Mouse (Mus musculus) ovary, postnatal 14 days (tissue): Measurements from ENCODE around the gene Coq8a.

Experiments used
- DNase-seq: peaks from one replicate; pipeline ENCODE4 v3.0.0; 2022; ENCODE audit warnings: low spot score

Coq8a gene

DNA sequence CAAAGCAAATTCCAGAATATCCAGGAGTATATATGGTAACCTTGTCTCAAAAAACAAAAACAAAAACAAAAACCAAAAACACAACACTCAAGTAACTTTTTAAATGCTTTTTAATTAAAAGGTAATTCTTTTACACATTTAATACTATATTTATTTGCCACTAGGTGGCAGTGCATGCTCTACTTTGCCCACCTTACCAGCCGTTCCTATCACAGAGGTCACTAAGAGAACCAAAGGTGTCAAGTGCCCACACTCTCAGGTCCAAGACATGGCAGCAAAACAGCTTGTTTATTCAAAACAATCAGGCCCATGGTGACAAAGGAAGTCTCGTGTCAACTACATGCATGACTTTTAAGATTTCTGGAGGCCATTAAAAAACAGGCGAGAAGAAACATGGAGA, 24.2 kb downstream of the Coq8a start:
- no peak for DNase-seq

DNA sequence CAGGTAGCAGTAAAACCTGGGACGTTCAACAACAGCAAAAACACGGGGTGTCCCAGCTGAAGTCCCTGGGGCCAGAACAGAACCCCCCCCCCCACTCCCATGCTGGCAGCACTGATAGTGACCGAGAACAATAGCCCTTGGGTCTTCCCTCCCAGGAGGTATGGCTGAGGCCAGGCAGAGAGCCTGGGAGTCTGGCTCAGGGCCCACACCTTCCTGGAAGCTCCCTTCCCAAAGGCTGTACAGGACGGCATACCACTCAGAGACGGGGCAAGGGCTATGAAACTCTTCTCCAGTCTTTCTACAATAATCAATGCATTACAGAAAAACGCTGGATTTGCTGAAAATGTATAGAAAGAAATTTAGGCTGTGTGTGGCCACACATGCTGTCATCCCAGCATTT, 24.7 kb downstream of the Coq8a start:
- DNase-seq: no peak

DNA sequence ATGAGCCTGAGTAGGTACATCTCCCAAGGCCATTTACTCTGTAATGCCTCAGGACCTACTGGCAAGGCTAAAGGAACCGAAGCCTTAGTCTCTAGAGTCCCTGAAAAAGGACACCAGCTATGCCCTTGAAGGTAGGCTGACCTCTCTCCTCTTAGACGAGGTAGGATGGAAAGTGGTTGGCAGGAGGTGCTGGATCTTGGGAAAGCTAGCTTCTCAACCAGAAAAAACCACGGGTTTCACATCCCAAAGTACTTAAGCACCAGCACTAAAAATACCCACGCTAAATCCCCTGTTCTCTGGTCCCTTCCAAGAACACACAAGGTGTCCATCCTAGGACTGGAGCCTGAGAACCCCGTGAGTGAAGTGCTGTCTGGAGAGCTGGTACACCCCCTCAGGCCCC, 26.4 kb downstream of the Coq8a start:
- DNase-seq: no peak

DNA sequence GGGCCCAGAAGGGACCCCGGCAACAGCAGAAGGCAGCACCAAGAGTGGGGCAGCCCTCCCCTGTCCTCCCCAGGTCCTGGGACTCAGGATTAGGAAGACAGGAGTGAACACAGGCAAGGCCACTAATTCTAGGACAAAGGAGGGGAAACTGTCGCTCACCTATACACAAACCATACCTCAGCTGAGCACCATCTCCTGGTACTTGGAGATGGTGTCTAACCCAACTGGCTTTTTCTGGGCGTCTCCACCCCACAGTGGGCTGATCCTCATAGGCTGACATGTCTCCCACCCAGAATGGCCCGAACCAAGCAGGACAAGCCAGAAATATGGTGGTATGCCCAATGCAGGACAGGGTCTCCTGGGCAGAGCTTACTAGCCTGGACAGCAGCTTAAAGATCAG, 26.8 kb downstream of the Coq8a start:
- DNase-seq: no peak

DNA sequence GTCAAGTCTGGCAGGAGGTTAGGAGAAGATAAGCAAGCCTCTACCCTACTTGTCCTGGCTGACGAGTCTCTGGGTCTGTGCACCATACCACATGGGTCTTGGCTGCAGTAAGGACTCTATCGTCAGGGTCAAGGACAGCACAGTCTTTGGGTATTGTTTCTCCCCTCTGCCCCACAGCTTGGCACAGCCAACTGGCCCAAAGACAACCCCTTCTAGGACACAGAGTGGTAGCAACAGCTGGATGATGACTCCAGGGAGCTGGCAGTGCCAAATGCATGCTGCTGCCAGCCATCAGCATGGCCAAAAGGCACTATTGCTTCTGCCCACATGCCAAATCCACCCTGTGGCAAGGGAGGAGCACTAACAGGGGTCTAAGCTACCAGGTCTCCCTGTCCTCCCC, 27.5 kb downstream of the Coq8a start:
- no peak for DNase-seq

DNA sequence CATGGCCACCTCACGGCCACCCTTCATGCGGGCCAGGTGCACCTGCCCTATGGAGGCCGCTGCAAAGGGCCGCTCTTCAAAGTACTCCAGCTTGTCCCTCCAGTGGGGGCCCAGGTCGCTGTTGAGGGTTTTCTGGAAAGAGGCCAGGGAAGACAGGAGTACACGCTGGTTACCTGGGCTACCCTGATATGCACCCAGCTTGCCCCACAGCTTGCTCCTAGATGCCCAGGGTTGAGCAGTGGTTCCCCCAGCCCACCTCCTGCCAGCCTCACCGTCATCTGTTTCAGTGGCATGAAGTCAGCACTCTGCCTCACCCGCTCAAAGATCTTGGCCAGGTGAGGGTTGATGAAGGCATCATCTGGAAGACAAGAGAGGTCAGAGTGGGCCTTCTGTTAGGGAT, 29.3 kb downstream of the Coq8a start:
- DNase-seq: no peak

DNA sequence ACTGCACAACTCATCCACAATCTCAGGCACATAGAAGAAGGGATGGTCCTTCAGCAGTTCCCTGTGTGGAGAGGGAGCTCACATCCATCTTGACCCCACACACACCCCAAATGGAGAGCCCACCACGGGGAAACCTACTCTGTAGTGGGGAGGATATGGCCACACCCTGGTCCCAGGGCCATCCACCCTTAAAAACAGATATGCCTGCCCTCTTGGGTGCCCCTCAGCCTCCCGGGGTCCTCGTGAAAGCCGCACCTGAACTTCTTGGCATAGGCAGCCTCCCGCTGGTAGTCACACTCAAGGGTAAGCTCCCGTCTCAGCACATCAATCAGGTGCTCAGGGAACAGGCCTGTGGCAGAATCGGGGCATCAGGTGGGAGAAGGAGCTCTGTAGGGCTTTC, 30.2 kb downstream of the Coq8a start:
- no peak for DNase-seq

DNA sequence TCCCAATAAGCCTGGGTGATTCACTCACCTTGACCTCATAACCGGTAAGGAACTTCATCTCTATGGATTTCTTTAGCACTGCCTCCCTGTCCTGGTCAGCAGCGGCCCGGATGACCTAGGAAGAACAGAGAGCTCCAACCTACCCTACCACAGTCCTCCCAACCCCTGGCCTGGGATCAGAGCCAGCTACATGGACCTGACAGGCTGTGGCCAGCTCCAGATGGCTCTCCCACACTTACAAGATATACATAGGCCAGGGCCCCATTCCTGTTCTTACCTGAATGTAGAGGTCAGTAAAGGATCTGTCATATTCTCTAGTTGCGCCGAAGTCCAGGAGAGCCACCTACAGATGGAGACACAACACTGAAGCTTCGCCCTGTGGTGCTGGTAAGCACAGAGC, 31.1 kb downstream of the Coq8a start:
- no peak for DNase-seq

DNA sequence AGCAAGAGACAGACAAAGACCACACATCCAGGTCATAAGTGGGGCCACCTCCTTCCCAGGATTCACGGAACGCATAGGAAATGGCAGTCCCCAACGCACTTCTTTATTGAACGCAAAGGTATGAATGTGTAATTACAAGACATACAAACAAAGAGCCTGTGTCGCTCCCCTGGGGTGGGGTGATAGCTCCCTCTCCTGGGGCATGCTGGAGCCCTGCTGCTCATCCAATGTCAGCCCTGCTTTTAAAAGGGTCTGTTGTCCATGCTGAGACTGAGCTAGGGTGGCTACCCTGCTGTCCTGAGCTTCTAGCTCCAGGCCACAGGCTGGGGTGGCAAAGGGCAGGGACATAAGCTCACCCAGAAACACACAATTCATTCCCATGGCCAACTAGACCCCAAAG, 32.9 kb downstream of the Coq8a start:
- DNase-seq: no peak

DNA sequence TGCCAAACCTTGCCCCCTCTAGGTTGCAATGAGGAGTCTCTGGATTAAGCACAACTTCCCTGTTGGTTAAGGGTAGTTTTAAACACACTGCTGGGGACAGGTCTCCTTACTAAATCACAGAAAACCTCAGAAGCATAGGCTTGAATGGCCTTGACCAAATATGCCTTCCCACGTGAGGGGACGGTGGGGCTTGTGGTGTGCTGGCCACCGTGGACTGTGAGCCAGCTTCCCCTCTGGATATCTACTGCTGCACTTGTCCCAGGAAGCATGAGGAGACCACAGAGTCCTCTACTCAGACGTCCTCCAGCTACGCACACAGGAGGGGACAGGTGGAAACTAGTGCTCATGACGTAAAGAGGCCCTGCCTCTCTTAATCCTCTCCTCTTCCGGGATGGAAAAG, 36.4 kb downstream of the Coq8a start:
- DNase-seq: no peak

DNA sequence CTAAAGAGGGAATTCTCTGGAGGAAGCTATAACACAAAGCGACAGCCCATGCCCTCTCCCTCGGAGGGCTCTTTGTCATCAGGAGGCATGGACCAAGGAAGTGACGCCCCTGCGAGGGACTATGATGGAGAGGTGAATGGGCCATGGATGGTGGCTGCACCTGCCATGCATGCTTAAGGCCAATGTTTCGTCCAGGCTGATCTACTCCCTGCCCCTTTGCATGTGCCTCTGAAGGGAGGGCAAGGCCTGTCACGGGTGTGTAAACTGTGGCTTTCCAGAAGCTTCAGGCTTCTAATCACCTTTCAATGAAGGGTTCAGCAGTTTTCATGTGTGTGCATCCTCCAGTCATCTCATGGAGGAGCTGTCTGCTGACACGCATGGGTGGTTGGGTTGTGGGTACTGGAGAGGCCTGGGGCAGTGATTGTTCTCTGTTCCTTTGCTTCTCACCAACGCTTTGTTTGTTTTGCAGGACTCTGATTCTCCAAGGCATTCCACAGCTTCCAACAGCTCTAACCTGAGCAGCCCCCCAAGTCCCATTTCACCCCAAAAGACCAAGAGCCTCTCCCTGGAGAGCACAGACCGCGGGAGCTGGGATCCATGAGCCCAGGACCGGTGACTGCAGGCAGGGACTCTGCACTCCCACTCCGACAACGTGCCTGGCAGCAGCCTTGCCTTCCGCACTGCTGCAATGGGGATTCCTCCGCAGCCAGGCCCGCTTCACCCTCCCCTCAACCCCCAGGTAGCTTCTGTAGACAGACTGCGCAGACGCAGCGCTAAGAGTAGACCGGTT, 37.6 kb downstream of the Coq8a start:
- DNase-seq: no peak

DNA sequence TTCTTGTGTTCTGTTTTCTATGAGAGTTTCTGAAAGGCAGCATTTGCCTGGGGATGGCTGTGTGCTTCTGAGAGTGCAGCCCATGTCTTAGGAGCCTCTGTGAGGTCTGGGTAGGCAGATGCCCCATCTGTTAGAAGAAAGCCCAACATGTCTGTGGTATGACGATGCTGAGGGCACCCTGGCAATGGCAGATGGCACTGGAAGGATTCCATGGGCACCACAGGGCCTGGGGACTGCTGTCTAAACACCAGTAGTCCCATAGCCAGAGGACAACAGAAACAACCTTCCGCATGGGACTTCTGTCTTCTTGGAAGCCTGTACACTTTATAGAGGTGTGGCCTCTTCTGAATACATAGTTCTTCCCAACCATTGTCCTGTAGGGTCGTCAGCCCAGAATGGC, 38.2 kb downstream of the Coq8a start:
- no peak for DNase-seq

DNA sequence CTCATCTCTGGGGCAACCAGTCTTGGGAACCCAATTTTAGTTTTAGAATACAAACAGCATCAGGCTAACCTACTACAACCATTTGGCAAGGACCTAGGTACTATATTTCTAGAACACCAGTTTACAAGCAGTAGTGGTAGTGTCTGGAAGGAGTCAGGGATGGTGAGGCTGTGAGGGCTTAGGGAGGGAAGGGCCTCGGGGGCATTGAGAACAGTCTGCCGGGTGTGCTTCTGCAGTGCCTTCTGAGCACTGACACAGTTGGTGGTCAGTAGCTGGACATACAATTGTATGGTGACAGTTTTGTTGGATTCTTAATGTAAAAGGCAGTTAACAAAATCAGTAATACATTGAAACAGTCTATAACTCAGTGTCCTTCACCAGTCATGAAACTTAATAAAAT, 38.9 kb downstream of the Coq8a start:
- DNase-seq: no peak

DNA sequence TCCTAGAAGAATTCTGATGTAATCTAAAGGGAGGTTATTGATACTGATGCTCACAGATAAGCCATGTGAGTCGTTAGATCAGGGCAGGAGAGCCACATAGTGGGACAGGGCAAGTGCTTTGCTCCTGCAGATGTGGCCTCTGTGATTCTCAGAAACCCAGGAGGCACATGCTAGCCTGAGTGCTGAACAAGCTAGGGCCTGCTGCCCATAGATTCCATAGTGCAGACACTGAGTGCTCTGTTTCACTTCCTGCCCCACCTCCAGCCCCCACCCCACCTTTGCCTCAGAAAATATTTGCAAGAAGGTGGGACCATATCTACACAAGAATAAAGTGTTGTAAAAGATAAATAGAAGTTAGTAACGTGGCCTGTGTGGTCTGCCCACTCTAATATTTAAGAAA, 40.8 kb downstream of the Coq8a start:
- no peak for DNase-seq

DNA sequence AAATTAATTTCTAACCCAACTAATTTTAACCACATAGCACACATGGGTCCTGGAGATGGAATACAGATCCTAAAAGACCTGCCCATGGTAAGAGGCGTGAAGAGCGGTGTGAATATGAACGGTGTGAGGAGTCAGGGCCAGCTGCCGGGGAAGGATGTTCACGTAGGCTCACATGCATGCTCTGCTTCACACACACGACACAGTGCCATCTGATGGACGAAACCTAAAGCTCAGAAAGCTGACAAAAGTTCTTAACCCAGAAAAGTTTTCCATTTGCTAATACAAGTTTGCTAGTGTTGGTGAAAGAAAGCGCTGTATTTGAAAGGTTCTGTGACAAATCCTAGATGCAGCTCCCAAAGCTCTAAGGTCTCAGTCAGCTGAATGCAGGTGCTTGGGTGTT, 48.2 kb downstream of the Coq8a start:
- DNase-seq: no peak

DNA sequence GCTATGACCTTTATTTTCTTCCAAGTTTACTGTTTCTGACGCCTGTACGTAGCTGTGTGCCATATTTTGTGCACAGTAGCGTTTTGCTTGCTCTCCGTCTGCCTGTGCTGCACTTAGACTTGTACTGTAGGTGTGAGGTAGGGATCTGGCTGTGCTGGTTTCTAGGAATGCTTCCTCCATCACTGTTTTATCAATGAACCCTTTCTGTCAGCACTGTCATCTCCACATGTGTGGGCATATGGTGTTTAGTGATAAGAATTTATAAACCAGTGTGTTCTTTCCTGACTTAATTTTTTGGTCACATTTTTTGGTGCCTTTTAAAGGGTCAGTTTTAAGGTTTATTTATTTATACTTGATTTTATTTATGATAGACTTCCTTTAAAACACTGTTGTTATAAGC, 50.8 kb downstream of the Coq8a start:
- DNase-seq: no peak

DNA sequence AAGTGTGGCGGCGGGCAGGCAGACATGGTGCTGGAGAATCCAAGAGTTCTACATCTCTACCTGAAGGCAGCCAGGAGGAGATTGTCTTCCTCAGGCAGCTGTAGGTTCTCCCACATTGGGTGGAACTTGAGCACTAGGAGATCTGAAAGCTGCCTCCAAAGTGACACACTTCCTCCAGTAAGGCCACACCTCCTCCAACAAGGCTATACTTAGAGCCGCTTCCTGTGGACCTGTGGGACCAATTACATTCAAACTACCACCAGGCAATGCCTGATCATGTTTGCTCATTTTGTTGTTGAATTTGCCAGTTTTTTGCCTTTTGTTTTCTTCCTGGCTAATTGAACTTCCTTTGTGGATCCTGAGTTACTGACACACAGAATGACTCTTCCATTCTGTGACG, 51.4 kb downstream of the Coq8a start:
- DNase-seq: no peak

DNA sequence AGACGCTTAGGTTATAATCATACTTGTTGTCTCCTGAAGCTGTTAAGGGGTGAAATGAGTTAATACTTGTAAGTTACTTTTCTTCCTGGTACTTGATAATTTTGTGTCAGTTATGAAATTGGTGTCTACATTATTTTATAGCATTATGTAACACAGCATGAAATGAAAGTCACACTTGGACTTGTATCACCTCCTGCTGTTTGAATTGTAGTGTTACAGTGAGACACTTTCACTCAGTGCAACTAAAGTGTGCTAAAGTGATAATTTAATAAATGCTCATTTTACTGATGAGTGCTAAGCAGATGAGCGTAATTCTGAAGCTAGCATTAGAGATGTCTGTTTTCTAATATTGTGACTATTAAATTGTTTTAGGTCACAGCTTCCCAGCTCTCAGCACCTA, 58.4 kb downstream of the Coq8a start:
- DNase-seq: no peak

DNA sequence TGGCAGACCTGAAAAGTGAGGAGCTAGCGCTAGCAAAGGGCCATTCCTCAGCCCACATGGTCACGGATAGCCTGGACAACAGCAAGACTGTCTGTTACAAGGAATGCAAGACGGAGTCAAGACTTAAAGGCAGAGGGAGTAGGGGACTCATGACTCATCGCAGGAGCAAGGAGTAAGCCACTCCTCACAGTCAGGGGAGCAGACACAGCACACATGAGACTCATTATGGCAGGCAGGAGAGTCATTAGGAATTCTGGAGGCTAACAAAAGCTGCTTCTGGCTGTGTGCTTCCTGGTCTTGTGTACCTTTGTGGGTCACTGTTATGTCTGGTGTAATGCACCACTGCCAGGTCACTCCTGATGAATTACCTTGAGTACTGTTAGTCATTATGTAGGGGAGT, 60.2 kb downstream of the Coq8a start:
- no peak for DNase-seq

DNA sequence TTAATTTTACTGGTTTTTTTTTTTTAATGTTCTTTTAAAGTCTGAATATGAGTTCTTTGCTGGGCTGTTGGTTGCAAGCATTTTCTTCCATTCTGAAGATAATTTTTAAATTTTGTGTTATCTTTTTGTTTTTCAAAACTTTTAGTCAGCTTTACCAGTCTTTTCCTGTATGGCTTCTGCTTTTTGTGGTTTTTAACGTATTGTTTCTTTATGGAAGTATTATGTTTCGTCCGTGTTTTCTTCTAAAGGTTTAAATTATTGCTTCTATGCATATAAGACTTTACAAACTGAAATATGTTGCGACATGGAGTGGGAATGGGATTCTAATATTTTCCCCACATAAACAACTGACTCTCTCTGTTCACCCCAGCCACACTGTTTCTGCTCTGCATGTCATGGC, 67.2 kb downstream of the Coq8a start:
- DNase-seq: no peak

DNA sequence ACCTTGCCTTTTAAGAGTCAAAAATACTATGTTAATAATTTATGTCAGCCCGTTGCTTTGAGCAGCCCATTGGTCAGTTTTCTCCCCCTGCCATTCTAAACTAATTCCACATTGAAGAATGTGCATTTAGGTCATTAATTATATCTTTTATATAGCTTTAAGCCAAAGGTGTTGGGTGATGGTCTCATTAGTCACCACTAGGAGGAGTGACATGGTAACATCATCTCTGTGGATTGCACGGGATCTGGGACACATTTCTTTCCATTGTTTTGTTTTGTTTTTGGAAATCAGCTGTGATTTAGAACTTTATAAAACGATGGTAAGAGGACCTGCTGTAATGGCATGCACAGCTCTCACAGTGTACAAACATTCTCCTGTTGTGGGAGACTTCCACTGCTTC, 68.0 kb downstream of the Coq8a start:
- no peak for DNase-seq

DNA sequence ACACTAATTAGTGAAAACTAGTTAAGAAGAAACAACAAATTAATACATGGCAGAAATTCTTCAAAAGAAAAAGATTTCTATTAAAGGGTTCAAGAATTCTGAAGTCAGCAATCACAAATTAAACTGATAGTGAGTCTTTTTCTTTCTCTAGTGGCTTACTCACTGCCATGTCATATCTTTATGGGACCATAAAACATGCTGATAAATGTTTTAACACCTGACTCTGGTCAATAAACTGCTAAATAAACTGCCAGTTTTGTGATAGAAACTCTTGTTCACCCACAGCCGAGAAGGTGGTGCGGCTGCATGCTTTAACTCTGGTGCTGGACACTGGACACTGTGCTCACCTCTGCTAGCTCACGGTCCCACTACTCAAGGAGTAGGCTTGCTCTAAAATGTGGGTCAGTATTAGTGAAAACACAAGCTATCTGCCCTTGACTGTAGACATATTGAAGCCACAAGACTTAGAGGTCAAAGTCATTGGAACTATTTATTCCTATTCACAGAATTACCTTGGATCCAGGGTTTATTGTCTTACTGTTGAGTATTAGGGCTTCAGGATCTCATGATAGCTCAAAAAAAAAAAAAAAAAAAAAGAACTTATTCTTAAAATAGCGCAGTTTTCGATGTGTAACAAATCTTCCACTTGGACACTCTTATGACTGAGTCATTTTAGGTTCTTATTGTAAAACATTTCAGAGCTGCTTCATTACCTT, 71.2 kb downstream of the Coq8a start:
- no peak for DNase-seq

DNA sequence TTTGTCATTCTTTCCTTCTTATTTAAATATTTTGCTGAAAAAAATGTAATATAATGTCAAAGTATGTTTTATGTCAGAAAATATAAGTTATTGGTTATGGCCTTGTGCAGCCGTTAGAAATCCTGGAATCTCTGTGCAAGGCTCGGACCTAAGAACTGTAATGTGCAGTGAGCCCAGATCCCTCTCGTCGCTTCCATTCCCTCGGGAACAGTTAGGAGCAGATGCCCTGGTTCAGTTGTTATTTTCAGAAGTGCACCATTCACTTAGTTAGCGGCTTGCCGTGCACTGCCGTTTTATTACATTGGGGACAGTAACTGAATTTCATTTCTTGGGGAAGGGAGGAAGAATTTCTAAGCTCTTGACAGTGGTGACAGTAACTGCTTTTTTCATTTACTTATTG, 81.2 kb downstream of the Coq8a start:
- DNase-seq: no peak

DNA sequence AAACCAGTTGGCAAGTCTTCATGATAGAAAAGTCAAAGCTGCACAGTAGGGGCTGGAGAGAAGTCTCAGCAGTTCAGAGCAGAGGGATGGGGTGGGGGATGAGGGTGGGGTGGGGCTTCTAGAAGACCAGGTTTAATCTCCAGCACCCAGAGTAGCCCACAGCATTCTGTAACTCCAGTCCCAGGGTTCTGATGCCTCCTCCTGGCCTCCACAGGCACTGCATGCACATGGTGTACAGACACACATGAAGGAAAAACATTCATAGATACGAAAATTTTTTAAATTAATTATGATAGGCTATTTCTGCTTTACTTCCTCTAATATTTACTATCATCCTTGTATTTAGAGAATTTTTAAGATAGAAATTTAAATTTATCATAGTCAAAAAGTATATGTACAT, 82.9 kb downstream of the Coq8a start:
- DNase-seq: no peak
